In genomic region chr16:18564472-18564871, GRCm38 (mm10) we compare ENCODE assay signal across 18 mouse cellular contexts. TPM values are rescaled to one million over a fixed set of nuclear protein-coding genes. Genes with fewer than 3 reads are reported as not detected.
"Had no signal": no experiment of that assay in that cellular context is flagged by ENCODE, and none has a peak within 500 bp of the region (broad histone marks: within the 10 kb centered on the region; RNA-seq: fewer than 3 reads in every experiment).

No protein-coding gene starts in this region.

- H3K9ac ChIP-seq: lung, embryonic 14.5 days; midbrain, embryonic 13.5 days; midbrain, embryonic 15.5 days; neural tube, embryonic 12.5 days had no signal

- H3K4me1 ChIP-seq: midbrain, embryonic 13.5 days; midbrain, embryonic 15.5 days; neural tube, embryonic 12.5 days had no signal

- H3K4me2 ChIP-seq: lung, embryonic 14.5 days; midbrain, embryonic 11.5 days; midbrain, embryonic 13.5 days; midbrain, embryonic 15.5 days; neural tube, embryonic 12.5 days had no signal

- H3K27ac ChIP-seq: midbrain, embryonic 13.5 days; midbrain, embryonic 15.5 days; neural tube, embryonic 12.5 days had no signal

- H3K4me3 ChIP-seq: midbrain, embryonic 13.5 days; midbrain, embryonic 15.5 days; neural tube, embryonic 12.5 days had no signal

- H3K27me3 ChIP-seq: midbrain, embryonic 13.5 days; midbrain, embryonic 15.5 days; neural tube, embryonic 12.5 days had no signal

- H3K36me3 ChIP-seq: midbrain, embryonic 13.5 days; midbrain, embryonic 15.5 days had no signal

- H3K9me3 ChIP-seq: midbrain, embryonic 13.5 days; midbrain, embryonic 15.5 days; neural tube, embryonic 12.5 days had no signal

- DNase-seq: lung, adult 18-20 months; lung, embryonic 14.5 days; lung, postnatal 10 days; retina, postnatal 1 day; right cerebral cortex, adult 18-20 months; right cerebral cortex, postnatal 25 days; right cerebral cortex, postnatal 4 days; spleen, adult 18-20 months; thymus, adult 2 months; thymus, postnatal 25 days; thymus, postnatal 4 days had no signal

- ATAC-seq: midbrain, embryonic 13.5 days; midbrain, embryonic 15.5 days had no signal

RNA-seq across cellular contexts. Expression of gene Tbx1, which starts 26.0 kb away (rescaled TPM):
- total RNA-seq: megakaryocyte, adult 5-6 weeks; monocyte, adult 5-6 weeks; neutrophil, adult 5-6 weeks had no signal

RNA-seq across cellular contexts. Expression of gene Gp1bb, which starts 57.7 kb away (rescaled TPM):
- total RNA-seq: monocyte, adult 5-6 weeks had no signal
